Mouse (Mus musculus) brain, embryonic 14.5 days (tissue): ENCODE data around the gene Gas6.

ENCODE experiments used
- CTCF ChIP-seq: fragments of 200-500 bp; IDR thresholded peaks from 2 replicates; pipeline ENCODE4 v1.5.1; 2012; ENCODE audit warnings: inconsistent platforms, mild to moderate bottlenecking, moderate library complexity, borderline replicate concordance; ENCODE audit not compliant: insufficient read depth, insufficient read length; ENCODE audit errors: extremely low read depth
- POLR2A ChIP-seq: fragments of 200-500 bp; IDR thresholded peaks from 2 replicates; pipeline ENCODE4 v1.6.1; 2012; ENCODE audit warnings: mild to moderate bottlenecking, inconsistent platforms, borderline replicate concordance; ENCODE audit not compliant: poor library complexity, insufficient read depth, insufficient read length, severe bottlenecking; ENCODE audit errors: extremely low read depth

DNA sequence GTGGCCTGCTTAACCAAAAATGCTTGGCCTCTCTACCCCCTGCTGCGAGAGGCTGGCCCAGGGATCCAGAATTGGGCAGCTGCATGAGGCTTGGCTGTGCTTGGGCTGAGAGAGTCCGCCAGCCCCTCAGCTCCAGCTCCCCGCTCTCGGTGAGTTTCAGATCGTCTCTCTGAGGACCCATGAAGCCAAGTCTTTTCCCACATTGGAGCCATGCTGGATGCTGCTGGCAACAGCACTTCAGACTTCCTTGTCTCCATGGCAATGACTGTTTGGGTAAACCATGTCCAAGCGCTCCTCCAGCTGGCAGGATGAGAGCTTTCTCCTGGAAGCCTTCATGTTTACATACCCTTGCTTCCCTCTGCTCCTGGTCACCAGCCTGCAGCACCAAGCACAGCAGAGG lies 44.5 kb upstream of the Gas6 start:
- TF ChIP-seq CTCF (no peak), POLR2A (no peak)
